Mouse (Mus musculus): Measurements from ENCODE around the gene Rps6kl1. TPM values are rescaled to one million over a fixed set of nuclear protein-coding genes. Genes with fewer than 3 reads are reported as not detected.
A peak's percentile ranks its signal among the peaks of the same experiment; 100 is the strongest.

The Rps6kl1 gene
- polyA plus RNA-seq, 1 experiment = not detected

- TF ChIP-seq CTCF (IDR thresholded peaks at IDR 0.05; ENCODE audit: low read depth, low read length) (no peak), POLR2A (IDR thresholded peaks at IDR 0.05; ENCODE audit: borderline replicate concordance, low read depth, low read length) (no peak)
- peak overlapping the region; percentile 57 for H3K27ac ChIP-seq (ENCODE audit: insufficient read depth, low read depth, low read length)
- peaks cover 24% of the 10 kb centered on the region for H3K4me1 ChIP-seq (ENCODE audit: control insufficient read depth, insufficient read depth, low read length)
- H3K4me3 ChIP-seq (ENCODE audit: insufficient read depth, low read length) = no peak overlapping the region
Observed at GRCm38 (mm10) chr12:85192461-85193108, 41.5 kb upstream of the Rps6kl1 start.

GRCm38 (mm10) chr12:85190290-85190689 is 39.2 kb upstream of the Rps6kl1 start:
- H3K4me1 ChIP-seq (ENCODE audit: control insufficient read depth, insufficient read depth, low read length) = peaks cover 26% of the 10 kb centered on the region
- no peak for TF ChIP-seq POLR2A (IDR thresholded peaks at IDR 0.05; ENCODE audit: borderline replicate concordance, low read depth, low read length)
- TF ChIP-seq CTCF (IDR thresholded peaks at IDR 0.05; ENCODE audit: low read depth, low read length) = no peak
- H3K4me3 ChIP-seq (ENCODE audit: insufficient read depth, low read length) = no peak overlapping the region
- no peak overlapping the region for H3K27ac ChIP-seq (ENCODE audit: insufficient read depth, low read depth, low read length)

DNA sequence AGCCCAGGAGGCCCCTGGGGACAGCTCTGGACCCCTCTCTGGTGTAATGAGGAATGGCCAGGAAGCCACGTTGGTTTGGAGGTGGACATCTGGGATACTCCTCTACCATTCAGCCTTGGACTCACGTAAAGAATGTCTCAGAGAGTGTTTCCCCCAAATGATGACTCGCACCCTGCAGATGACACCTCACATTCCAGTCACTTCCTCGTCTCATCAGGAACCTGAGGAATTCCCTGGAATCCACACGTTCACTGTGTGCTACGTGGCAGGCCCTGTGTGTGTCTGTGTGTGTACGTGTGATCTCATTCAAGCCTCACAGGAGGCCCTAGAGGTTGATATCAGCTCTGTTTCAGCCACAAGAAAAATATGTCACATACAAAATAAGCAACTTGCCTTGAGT is 35.3 kb upstream of the Rps6kl1 start:
- H3K4me1 ChIP-seq (ENCODE audit: control insufficient read depth, insufficient read depth, low read length) = peaks cover 9% of the 10 kb centered on the region
- no peak for TF ChIP-seq CTCF (IDR thresholded peaks at IDR 0.05; ENCODE audit: low read depth, low read length)
- TF ChIP-seq POLR2A (IDR thresholded peaks at IDR 0.05; ENCODE audit: borderline replicate concordance, low read depth, low read length) = no peak
- H3K4me3 ChIP-seq (ENCODE audit: insufficient read depth, low read length) = no peak overlapping the region
- H3K27ac ChIP-seq (ENCODE audit: insufficient read depth, low read depth, low read length) = no peak overlapping the region

DNA sequence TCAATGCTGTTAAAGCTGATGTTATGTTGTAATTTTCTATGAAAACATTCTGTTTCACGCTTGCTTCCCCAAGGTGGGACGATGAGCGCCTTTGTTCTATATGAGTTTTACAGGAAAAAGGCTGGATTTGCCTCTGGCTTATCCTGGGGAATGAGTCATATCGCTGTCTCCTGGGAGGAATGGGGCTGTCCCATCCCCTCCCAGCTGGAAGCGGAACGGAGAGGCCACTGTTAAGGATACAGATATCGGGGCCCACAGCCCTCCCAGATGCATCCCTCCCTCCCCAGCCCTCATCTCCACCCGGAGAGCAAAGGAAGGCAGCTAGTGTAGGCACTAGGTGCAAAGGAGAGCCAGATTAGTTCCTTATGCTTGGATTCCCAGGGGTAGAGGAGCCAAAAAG is 34.7 kb upstream of the Rps6kl1 start:
- TF ChIP-seq CTCF (IDR thresholded peaks at IDR 0.05; ENCODE audit: low read depth, low read length) (no peak), POLR2A (IDR thresholded peaks at IDR 0.05; ENCODE audit: borderline replicate concordance, low read depth, low read length) (no peak)
- Histone ChIP-seq H3K4me3 (ENCODE audit: insufficient read depth, low read length) (no peak overlapping the region), H3K27ac (ENCODE audit: insufficient read depth, low read depth, low read length) (no peak overlapping the region), H3K4me1 (ENCODE audit: control insufficient read depth, insufficient read depth, low read length) (peaks cover 9% of the 10 kb centered on the region)

- Histone ChIP-seq H3K27ac (ENCODE audit: insufficient read depth, low read depth, low read length) (no peak overlapping the region), H3K4me1 (ENCODE audit: control insufficient read depth, insufficient read depth, low read length) (peaks cover 9% of the 10 kb centered on the region), H3K4me3 (ENCODE audit: insufficient read depth, low read length) (no peak overlapping the region)
- no peak for TF ChIP-seq CTCF (IDR thresholded peaks at IDR 0.05; ENCODE audit: low read depth, low read length)
- TF ChIP-seq POLR2A (IDR thresholded peaks at IDR 0.05; ENCODE audit: borderline replicate concordance, low read depth, low read length) = no peak
Observed at GRCm38 (mm10) chr12:85184118-85184517, 33.1 kb upstream of the Rps6kl1 start.

DNA sequence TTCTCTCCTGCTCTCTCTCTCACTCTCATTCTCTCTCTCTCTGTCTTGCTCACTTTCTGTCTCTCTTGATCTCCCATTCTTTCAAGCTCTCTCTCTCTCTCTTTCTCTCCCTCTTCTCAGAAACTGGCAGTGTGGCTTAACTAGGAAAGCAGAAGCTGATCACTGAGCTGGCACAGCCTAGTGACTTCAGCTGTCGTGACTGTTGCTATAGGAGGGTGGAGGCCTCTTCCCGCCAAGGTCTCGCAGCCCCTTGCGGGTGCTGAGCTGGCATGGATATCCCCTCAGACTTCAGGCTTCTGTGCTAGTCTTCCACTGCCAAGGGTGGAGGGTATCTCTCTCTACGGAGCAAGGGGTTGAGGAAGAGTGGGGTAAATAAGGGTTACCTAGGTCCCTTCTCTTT is 31.8 kb upstream of the Rps6kl1 start:
- no peak for TF ChIP-seq CTCF (IDR thresholded peaks at IDR 0.05; ENCODE audit: low read depth, low read length)
- TF ChIP-seq POLR2A (IDR thresholded peaks at IDR 0.05; ENCODE audit: borderline replicate concordance, low read depth, low read length) = no peak
- Histone ChIP-seq H3K4me1 (ENCODE audit: control insufficient read depth, insufficient read depth, low read length) (peaks cover 9% of the 10 kb centered on the region), H3K4me3 (ENCODE audit: insufficient read depth, low read length) (no peak overlapping the region), H3K27ac (ENCODE audit: insufficient read depth, low read depth, low read length) (no peak overlapping the region)

- no peak overlapping the region for H3K4me3 ChIP-seq (ENCODE audit: insufficient read depth, low read length)
- no peak for TF ChIP-seq CTCF (IDR thresholded peaks at IDR 0.05; ENCODE audit: low read depth, low read length)
- TF ChIP-seq POLR2A (IDR thresholded peaks at IDR 0.05; ENCODE audit: borderline replicate concordance, low read depth, low read length) = no peak
- peaks cover 9% of the 10 kb centered on the region for H3K4me1 ChIP-seq (ENCODE audit: control insufficient read depth, insufficient read depth, low read length)
- H3K27ac ChIP-seq (ENCODE audit: insufficient read depth, low read depth, low read length) = no peak overlapping the region
Observed at GRCm38 (mm10) chr12:85182345-85182643, 31.2 kb upstream of the Rps6kl1 start.

- H3K4me3 ChIP-seq (ENCODE audit: insufficient read depth, low read length) = no peak overlapping the region
- peaks cover 12% of the 10 kb centered on the region for H3K4me1 ChIP-seq (ENCODE audit: control insufficient read depth, insufficient read depth, low read length)
- no peak for TF ChIP-seq POLR2A (IDR thresholded peaks at IDR 0.05; ENCODE audit: borderline replicate concordance, low read depth, low read length)
- no peak for TF ChIP-seq CTCF (IDR thresholded peaks at IDR 0.05; ENCODE audit: low read depth, low read length)
- no peak overlapping the region for H3K27ac ChIP-seq (ENCODE audit: insufficient read depth, low read depth, low read length)
Observed at GRCm38 (mm10) chr12:85181475-85182344, 30.6 kb upstream of the Rps6kl1 start.

DNA sequence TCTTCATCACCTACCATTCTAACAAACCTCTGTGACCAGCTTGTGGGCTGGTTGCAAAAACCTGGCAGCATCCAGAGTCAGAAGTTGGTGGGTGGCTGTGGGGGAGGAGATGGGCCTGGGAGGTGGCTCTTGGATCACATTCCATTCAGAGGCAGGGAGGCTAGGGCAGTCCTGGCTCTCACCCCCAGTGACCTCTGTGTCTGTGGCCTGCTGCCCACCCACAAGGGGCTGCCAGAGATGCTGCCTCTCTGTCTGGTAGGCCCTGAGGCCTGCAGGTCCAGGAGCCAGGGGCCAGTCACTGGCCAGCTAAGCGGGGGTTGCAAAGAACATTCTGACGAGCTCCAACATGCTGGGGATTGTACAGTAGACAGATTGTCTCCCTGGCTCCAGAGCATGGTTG is 27.2 kb upstream of the Rps6kl1 start:
- H3K27ac ChIP-seq (ENCODE audit: insufficient read depth, low read depth, low read length) = no peak overlapping the region
- H3K4me3 ChIP-seq (ENCODE audit: insufficient read depth, low read length) = no peak overlapping the region
- H3K4me1 ChIP-seq (ENCODE audit: control insufficient read depth, insufficient read depth, low read length) = peaks cover 11% of the 10 kb centered on the region
- TF ChIP-seq CTCF (IDR thresholded peaks at IDR 0.05; ENCODE audit: low read depth, low read length) (no peak), POLR2A (IDR thresholded peaks at IDR 0.05; ENCODE audit: borderline replicate concordance, low read depth, low read length) (no peak)

DNA sequence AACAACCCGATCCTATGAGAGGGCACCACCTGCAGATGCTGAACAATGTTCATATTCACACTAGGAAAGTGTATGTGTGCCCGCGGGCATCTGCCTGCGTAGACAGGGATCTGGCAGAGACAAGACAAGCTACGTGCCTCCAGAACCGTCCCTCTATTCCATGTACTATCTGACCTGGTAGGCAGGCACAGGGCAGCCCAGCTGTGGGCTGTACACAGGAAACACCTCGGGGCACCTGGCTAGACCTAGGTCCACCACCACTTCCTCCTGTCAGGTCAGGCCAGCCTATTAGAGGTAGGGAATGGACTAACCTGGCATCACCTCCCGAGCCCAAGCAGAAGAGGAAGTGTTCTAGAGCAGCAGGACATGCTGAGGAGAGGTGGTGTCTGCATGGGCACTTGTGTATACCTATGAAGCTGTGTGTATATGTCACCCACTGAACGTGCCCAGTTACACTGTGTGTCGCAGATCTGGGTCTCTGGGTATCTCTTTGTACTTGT is 26.7 kb upstream of the Rps6kl1 start, which contains the start of gene Pgf:
Gene Pgf (minus strand): TSS at position 51 of the 500 bp plus-strand sequence.
- peaks cover 8% of the 10 kb centered on the region for H3K4me1 ChIP-seq (ENCODE audit: control insufficient read depth, insufficient read depth, low read length)
- peak within 1 kb of the TSS; percentile 39 for H3K4me3 ChIP-seq (ENCODE audit: insufficient read depth, low read length)
- no peak within 1 kb of the TSS for H3K27ac ChIP-seq (ENCODE audit: insufficient read depth, low read depth, low read length)
- no peak for TF ChIP-seq CTCF (IDR thresholded peaks at IDR 0.05; ENCODE audit: low read depth, low read length)

All from bone marrow macrophage, adult 2 months (primary cell).